Mouse (Mus musculus): ENCODE measurements at regions not wholly inside any gene's neighbourhood (a gene's known extent, or its start where the extent isn't known, plus 50 kb on each side); places are given as distances from the start of the nearest gene placed in this dataset.

GRCm38 (mm10) chr7:136430085-136431011, 464.1 kb upstream of the Mgmt start:
- no peak for DNase-seq (ENCODE audit: low read depth, low spot score)

GRCm38 (mm10) chr7:136433699-136434098, 460.7 kb upstream of the Mgmt start:
- no peak for DNase-seq (ENCODE audit: low read depth, low spot score)

GRCm38 (mm10) chr7:136434510-136434909, 459.9 kb upstream of the Mgmt start:
- DNase-seq (ENCODE audit: low read depth, low spot score) = no peak

- no peak for DNase-seq (ENCODE audit: low read depth, low spot score)
Measured at GRCm38 (mm10) chr7:136443436-136443835, 451.0 kb upstream of the Mgmt start.

- no peak for DNase-seq (ENCODE audit: low read depth, low spot score)
Measured at GRCm38 (mm10) chr7:136445091-136445490, 449.3 kb upstream of the Mgmt start.

- no peak for DNase-seq (ENCODE audit: low read depth, low spot score)
Measured at GRCm38 (mm10) chr7:136449286-136449685, 445.1 kb upstream of the Mgmt start.

- no peak for DNase-seq (ENCODE audit: low read depth, low spot score)
Measured at GRCm38 (mm10) chr7:136451672-136452361, 442.6 kb upstream of the Mgmt start.

GRCm38 (mm10) chr7:136452561-136452960, 441.9 kb upstream of the Mgmt start:
- DNase-seq (ENCODE audit: low read depth, low spot score) = no peak

GRCm38 (mm10) chr7:136457171-136457570, 437.2 kb upstream of the Mgmt start:
- DNase-seq (ENCODE audit: low read depth, low spot score) = no peak

GRCm38 (mm10) chr7:136457867-136458448, 436.5 kb upstream of the Mgmt start:
- DNase-seq (ENCODE audit: low read depth, low spot score) = no peak

GRCm38 (mm10) chr7:136477135-136477534, 417.3 kb upstream of the Mgmt start:
- no peak for DNase-seq (ENCODE audit: low read depth, low spot score)

GRCm38 (mm10) chr7:136480641-136481202, 413.7 kb upstream of the Mgmt start:
- no peak for DNase-seq (ENCODE audit: low read depth, low spot score)

GRCm38 (mm10) chr7:136483237-136483636, 411.2 kb upstream of the Mgmt start:
- no peak for DNase-seq (ENCODE audit: low read depth, low spot score)

GRCm38 (mm10) chr7:136487556-136487955, 406.9 kb upstream of the Mgmt start:
- no peak for DNase-seq (ENCODE audit: low read depth, low spot score)

GRCm38 (mm10) chr7:136494862-136495261, 399.6 kb upstream of the Mgmt start:
- DNase-seq (ENCODE audit: low read depth, low spot score) = no peak

GRCm38 (mm10) chr7:136496335-136497242, 397.8 kb upstream of the Mgmt start:
- no peak for DNase-seq (ENCODE audit: low read depth, low spot score)

GRCm38 (mm10) chr7:136500059-136500458, 394.4 kb upstream of the Mgmt start:
- DNase-seq (ENCODE audit: low read depth, low spot score) = no peak

- DNase-seq (ENCODE audit: low read depth, low spot score) = no peak
Measured at GRCm38 (mm10) chr7:136501094-136501493, 393.3 kb upstream of the Mgmt start.

- no peak for DNase-seq (ENCODE audit: low read depth, low spot score)
Measured at GRCm38 (mm10) chr7:136501855-136502847, 392.3 kb upstream of the Mgmt start.

GRCm38 (mm10) chr7:136511389-136511788, 383.0 kb upstream of the Mgmt start:
- DNase-seq (ENCODE audit: low read depth, low spot score) = no peak
